Mouse (Mus musculus) erythroblast, embryonic 14.5 days (primary cell): Measurements from ENCODE around the gene Rab7b. TPM values are rescaled to one million over a fixed set of nuclear protein-coding genes. Genes with fewer than 3 reads are reported as not detected.

Source experiments
- H3K27me3 ChIP-seq: 2 replicates; pipeline ENCODE4 v1.6.1; 2012; ENCODE audit warnings: inconsistent platforms; ENCODE audit not compliant: control insufficient read depth
- H3K36me3 ChIP-seq: 2 replicates; pipeline ENCODE4 v1.6.1; 2012; ENCODE audit warnings: mild to moderate bottlenecking, inconsistent platforms; ENCODE audit not compliant: control insufficient read depth
- H3K4me1 ChIP-seq: 2 replicates; pipeline ENCODE4 v1.6.1; 2012; ENCODE audit warnings: inconsistent platforms; ENCODE audit not compliant: control insufficient read depth
- H3K4me3 ChIP-seq: replicated peaks from 2 replicates; pipeline ENCODE3; 2012; ENCODE audit warnings: moderate library complexity, mild to moderate bottlenecking, inconsistent platforms
- H3K9me3 ChIP-seq: 2 replicates; pipeline ENCODE4 v1.6.1; 2012; ENCODE audit warnings: low read length, inconsistent platforms, mixed read lengths; ENCODE audit not compliant: control insufficient read depth
- GATA1 ChIP-seq: IDR thresholded peaks from 2 replicates; pipeline ENCODE4 v1.6.1; 2012; ENCODE audit warnings: low read length, inconsistent platforms, mixed read lengths
- TAL1 ChIP-seq: IDR thresholded peaks from 3 replicates; pipeline ENCODE4 v1.6.1; 2012; ENCODE audit warnings: low read length, inconsistent platforms, mixed read lengths
- polyA plus RNA-seq: library from polyadenylated mRNA; stranded (reverse); fragments of >175 nt; gene quantifications from 2 replicates; pipeline ENCODE4 v1.2.3, GENCODE M21; 2012

Gene Rab7b
- polyA plus RNA-seq, 1 experiment = not detected

DNA sequence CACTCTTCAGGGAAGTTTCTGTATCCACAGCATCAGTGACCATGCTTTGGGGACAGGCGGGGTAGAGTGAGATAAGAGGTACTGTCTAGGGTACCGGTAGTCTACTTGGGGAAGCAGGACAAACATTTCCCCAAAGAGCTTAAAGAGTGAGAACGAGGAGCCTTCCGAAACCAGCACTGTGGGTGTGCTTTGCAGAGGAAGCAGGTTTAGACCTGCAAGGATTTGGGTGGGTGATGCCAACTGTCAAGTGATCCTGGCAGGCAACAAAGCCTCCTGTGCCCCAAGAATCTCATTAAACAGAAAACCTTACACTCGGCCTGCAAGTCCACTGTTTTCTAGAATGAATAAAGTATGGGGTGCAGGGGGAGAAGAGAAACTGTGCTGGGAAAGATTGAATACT lies 1.4 kb downstream of the Rab7b start:
- H3K36me3 ChIP-seq = no peaks in the 10 kb centered on the region
- TF ChIP-seq GATA1 (no peak), TAL1 (no peak)
- H3K9me3 ChIP-seq = no peaks in the 10 kb centered on the region
- no peak overlapping the region for H3K4me3 ChIP-seq
- no peaks in the 10 kb centered on the region for H3K27me3 ChIP-seq
- peaks cover 2% of the 10 kb centered on the region for H3K4me1 ChIP-seq

DNA sequence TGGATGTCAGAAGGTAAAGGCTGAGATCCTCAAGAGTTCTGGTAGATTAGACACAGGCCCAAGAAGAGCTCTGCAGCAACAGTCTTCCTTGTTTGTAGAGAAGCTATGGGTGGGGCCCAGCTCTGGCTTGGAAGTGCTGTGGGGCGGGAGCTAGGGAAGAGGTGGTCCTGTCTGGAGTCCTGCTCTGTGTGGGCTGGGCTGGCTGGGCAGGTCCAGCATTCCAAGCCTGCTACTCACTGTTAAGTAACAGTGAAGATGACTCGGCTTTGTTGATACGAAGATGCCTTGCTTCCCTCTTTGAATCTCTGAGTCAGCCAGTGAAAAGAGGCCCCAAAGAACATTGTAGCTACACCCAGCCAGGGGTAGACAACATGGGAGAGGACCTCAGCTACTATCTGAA lies 1.9 kb downstream of the Rab7b start:
- Histone ChIP-seq H3K27me3 (no peaks in the 10 kb centered on the region), H3K9me3 (no peaks in the 10 kb centered on the region), H3K4me1 (peaks cover 2% of the 10 kb centered on the region), H3K36me3 (no peaks in the 10 kb centered on the region), H3K4me3 (no peak overlapping the region)
- no peak for TF ChIP-seq GATA1
- TF ChIP-seq TAL1 = no peak

DNA sequence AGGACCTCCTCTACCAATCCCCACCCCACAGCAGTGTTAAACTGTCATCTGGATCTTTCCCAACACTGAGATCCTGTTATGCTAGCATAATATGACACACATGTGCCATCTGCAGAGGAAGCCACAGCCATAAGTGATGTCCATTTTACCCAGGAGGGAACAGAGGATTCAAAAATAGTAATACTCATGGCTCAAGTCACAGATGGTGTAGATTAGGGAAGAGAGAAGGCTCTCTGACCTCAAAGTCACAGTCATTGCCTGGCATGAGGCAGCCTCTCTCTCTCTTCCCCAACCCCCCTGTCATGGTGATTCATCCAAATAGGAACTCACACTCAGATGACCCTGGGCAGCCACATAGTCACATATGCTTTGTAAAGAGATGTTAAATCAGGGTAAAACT lies 2.9 kb downstream of the Rab7b start:
- no peaks in the 10 kb centered on the region for H3K9me3 ChIP-seq
- H3K4me1 ChIP-seq = peaks cover 2% of the 10 kb centered on the region
- TF ChIP-seq GATA1 (no peak), TAL1 (no peak)

DNA sequence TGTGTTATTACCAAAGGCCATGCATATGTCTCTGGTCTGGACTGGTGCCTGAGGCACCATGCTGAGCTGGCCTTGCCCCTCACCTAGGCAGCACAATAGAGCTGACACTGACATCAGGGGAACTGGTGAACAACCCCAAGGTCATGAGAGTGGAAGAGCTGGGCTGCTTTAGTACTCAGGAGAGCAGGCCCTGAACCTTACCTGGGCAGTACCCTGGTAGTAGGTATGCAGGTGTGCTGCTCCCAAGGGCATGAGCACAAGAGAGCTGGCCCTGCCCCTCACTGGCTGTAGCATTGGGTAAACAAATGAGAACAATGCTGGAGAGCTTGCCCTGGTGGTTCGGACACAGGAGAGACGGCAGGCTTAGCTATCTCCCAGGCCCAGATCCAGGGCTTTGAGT lies 6.8 kb downstream of the Rab7b start:
- Histone ChIP-seq H3K4me3 (no peak overlapping the region), H3K27me3 (no peaks in the 10 kb centered on the region)
- TF ChIP-seq GATA1 = no peak
- TF ChIP-seq TAL1 = no peak

More for the DNA sequence above, 2.9 kb downstream of the Rab7b start:
- Histone ChIP-seq H3K4me3 (no peak overlapping the region), H3K36me3 (no peaks in the 10 kb centered on the region), H3K27me3 (no peaks in the 10 kb centered on the region)

DNA sequence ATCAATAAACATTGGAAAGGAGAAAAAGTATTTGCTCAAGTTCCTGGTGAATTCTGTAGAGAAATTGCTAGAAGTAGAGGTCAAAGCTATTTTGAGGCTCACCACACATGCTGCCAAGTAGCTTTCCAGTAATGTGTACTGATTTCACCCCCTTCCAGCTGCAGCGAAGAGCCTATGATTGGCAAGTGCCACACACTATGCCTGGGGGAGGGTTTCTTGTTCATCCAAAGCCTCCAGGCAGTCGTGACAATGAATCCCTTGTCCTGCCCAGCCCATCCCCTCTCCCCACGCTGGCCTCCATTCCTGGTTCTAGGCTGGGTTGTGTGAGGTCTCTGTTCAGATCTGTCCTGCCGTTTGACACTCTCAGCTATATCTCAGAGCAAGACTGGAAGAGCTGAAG lies 7.8 kb downstream of the Rab7b start:
- TF ChIP-seq TAL1 = no peak
- TF ChIP-seq GATA1 = no peak
- Histone ChIP-seq H3K9me3 (no peaks in the 10 kb centered on the region), H3K27me3 (no peaks in the 10 kb centered on the region), H3K4me3 (no peak overlapping the region), H3K4me1 (no peaks in the 10 kb centered on the region), H3K36me3 (no peaks in the 10 kb centered on the region)

More for the DNA sequence above, 6.8 kb downstream of the Rab7b start:
- no peaks in the 10 kb centered on the region for H3K36me3 ChIP-seq
- no peaks in the 10 kb centered on the region for H3K9me3 ChIP-seq
- H3K4me1 ChIP-seq = peaks cover 2% of the 10 kb centered on the region

DNA sequence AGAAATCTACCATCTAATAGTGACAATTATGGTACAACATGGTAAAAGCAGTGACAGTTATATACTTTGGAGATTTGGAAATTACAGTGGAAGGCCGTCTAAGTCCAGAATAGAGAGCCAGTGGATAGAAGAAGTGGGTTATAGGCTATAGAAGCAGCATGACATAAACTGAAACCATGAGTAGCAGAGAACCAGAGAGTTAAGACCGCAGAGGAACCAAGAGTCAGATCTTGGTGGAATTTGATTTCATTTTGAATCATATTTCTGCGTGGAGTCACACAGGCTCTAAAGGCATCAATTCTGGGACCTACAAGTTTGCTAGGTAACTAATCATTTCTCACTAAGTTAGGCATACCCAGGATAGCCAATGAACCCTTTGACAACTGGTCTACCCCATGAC lies 10.3 kb downstream of the Rab7b start:
- TF ChIP-seq TAL1 (no peak), GATA1 (no peak)
- H3K27me3 ChIP-seq = no peaks in the 10 kb centered on the region
- no peaks in the 10 kb centered on the region for H3K9me3 ChIP-seq
- H3K36me3 ChIP-seq = no peaks in the 10 kb centered on the region
- no peak overlapping the region for H3K4me3 ChIP-seq
- H3K4me1 ChIP-seq = no peaks in the 10 kb centered on the region

DNA sequence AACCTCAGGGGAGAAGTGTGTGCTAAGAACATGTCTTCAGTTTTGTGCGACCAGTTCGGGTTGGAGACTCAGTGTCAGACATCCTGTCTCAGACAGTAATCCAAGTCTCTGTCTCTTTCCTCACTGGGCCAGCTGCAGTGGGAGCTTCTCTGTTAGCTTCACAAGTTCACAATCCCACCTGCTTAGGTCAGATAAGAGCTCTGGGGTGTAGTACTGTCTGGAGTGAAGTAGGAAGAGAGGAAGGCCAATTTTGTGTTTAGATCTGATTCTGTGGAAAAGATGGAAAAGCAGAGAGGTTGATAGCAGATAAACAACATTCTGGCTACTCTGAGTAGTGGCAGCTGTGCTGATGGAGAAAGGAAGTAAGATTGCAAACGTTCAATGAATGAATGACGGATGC lies 11.1 kb downstream of the Rab7b start:
- Histone ChIP-seq H3K9me3 (no peaks in the 10 kb centered on the region), H3K27me3 (no peaks in the 10 kb centered on the region)

DNA sequence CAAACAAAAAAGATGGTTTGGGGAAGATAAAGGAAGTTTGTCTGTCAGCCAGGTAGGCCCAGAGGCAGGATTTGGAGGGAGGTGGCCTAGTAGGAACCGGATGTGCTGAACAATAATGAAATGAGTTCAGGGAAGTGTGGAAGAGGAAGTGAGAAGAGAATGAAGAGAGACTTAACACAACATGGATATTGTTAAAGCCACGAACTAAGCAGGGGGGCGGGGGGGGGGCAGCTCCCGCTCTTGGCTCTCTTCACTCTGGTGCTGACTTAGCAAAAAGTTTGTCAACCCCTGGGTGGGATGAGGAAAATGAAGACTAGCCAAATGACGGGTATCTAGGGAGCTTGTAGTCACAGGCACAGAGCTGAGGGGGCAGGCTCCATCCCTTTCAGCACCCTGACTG lies 12.0 kb downstream of the Rab7b start:
- H3K36me3 ChIP-seq = no peaks in the 10 kb centered on the region
- no peaks in the 10 kb centered on the region for H3K27me3 ChIP-seq
- TF ChIP-seq GATA1 (no peak), TAL1 (no peak)
- no peaks in the 10 kb centered on the region for H3K9me3 ChIP-seq
- H3K4me3 ChIP-seq = no peak overlapping the region
- no peaks in the 10 kb centered on the region for H3K4me1 ChIP-seq

More for the DNA sequence above, 11.1 kb downstream of the Rab7b start:
- Histone ChIP-seq H3K36me3 (no peaks in the 10 kb centered on the region), H3K4me1 (no peaks in the 10 kb centered on the region), H3K4me3 (no peak overlapping the region)
- TF ChIP-seq GATA1 = no peak
- TF ChIP-seq TAL1 = no peak

DNA sequence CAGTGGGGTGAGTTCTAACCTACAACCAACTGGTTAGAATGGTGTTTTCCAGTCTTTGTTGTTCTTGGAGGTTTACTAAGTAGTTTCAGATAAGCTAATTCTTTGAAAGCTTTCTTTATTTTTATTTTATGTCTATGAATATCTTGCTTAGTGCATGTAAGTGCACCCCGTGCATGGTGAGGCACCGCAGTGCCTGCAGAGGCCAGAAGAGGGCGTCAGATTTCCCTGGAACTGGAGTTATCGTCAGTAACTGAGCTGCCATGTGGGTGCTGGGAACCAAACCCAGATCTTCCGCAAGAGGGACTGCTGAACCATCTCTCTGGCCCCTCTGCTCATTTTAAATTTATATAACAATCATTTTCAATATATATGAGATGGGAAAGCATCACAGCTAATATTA lies 12.9 kb downstream of the Rab7b start:
- H3K4me3 ChIP-seq = no peak overlapping the region
- no peaks in the 10 kb centered on the region for H3K9me3 ChIP-seq
- H3K27me3 ChIP-seq = no peaks in the 10 kb centered on the region
- H3K36me3 ChIP-seq = no peaks in the 10 kb centered on the region
- no peaks in the 10 kb centered on the region for H3K4me1 ChIP-seq
- TF ChIP-seq GATA1 = no peak
- no peak for TF ChIP-seq TAL1

DNA sequence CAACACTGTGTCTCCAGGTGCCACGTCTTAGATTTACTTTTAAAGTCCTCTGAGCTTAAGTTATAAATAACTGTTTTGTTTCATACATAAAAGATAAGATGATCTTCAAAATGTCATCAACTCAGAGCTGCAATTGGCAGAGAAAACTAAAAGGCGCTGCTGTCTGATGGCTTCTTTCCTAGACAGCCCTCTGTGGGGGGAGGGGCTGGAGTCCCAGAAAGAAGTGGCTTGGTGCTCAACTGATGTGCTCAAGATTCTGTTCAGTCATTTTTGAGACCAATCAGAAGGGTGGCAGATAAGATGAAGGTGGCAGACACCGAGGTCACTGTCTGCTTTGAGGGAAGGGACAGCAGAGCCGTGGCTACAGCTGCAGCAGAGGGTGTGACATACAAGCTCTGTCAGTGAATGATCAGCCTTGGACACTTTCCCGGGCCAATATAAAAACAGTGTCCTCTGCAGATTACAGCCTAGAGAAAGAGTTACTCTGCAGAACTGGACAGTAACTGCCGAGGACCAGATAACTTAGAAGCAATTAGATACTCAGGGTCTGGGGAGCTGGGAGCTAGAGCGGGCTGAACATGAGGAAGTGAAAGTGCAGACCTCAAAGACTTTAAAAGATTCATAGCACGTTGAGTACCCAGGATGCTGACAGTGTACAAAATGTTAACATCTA lies 13.7 kb downstream of the Rab7b start:
- Histone ChIP-seq H3K9me3 (no peaks in the 10 kb centered on the region), H3K4me1 (no peaks in the 10 kb centered on the region), H3K36me3 (no peaks in the 10 kb centered on the region), H3K4me3 (no peak overlapping the region), H3K27me3 (no peaks in the 10 kb centered on the region)
- TF ChIP-seq GATA1 (no peak), TAL1 (no peak)
